Mouse (Mus musculus): ENCODE measurements at regions not wholly inside any gene's neighbourhood (a gene's known extent, or its start where the extent isn't known, plus 50 kb on each side); places are given as distances from the start of the nearest gene placed in this dataset.
A peak's percentile ranks its signal among the peaks of the same experiment; 100 is the strongest.

GRCm38 (mm10) chr6:51200837-51201236 is 231.6 kb upstream of the Nfe2l3 start:
- no peak for ATAC-seq (replicated peaks; ENCODE audit: low FRiP score, low read depth)
- no peak for DNase-seq (ENCODE audit: low spot score)
- WGBS, result 79% methylated on average over 14 of the region's 14 CpGs

DNA sequence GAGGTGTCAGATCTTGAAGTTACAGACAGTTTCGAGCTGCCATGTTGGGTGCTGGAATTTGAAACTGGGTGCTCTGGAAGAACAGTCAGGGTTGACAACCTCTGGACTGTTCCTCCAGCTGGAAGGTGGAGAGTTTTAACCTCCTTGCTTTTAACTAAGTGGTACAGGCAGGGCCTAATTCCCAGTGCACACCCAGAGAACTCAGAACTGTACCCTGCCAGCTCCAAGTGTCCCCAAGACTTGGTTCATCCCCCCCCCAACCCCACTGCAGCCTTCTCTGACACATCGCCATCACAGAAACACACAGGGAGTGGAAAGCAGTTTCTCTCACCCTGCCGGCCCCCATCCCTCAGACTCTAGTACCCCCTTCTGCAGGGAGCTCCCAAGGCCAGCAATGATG is 228.2 kb upstream of the Nfe2l3 start:
- H3K9ac ChIP-seq (ENCODE audit: low read depth, low read length), result no peak overlapping the region
- H3K4me2 ChIP-seq (ENCODE audit: low read length), result no peak overlapping the region
- no peaks in the 10 kb centered on the region for H3K36me3 ChIP-seq (ENCODE audit: insufficient read depth, low read length)
- no peak for TF ChIP-seq CTCF (IDR thresholded peaks at IDR 0.05; ENCODE audit: low read depth)
- no peak overlapping the region for H3K27ac ChIP-seq
- ATAC-seq (replicated peaks; ENCODE audit: low FRiP score, low read depth), result no peak
- 83% methylated on average over 3 of the region's 3 CpGs for WGBS
- no peak overlapping the region for H3K4me3 ChIP-seq (replicated peaks; ENCODE audit: low read depth, low read length)
- no peaks in the 10 kb centered on the region for H3K4me1 ChIP-seq (replicated peaks; ENCODE audit: insufficient read depth, low read length)
- DNase-seq (ENCODE audit: low spot score), result no peak
- no peaks in the 10 kb centered on the region for H3K9me3 ChIP-seq (replicated peaks; ENCODE audit: low read length)
- peaks cover 4% of the 10 kb centered on the region for H3K27me3 ChIP-seq (ENCODE audit: insufficient read depth, low read length)

More at GRCm38 (mm10) chr6:51200837-51201236, 231.6 kb upstream of the Nfe2l3 start:
- no peak overlapping the region for H3K27ac ChIP-seq
- no peaks in the 10 kb centered on the region for H3K4me1 ChIP-seq (replicated peaks; ENCODE audit: insufficient read depth, low read length)
- no peak overlapping the region for H3K9ac ChIP-seq (ENCODE audit: low read depth, low read length)
- peaks cover 4% of the 10 kb centered on the region; the same call in 1 of the 2 replicates for H3K27me3 ChIP-seq (ENCODE audit: insufficient read depth, low read length)
- H3K4me2 ChIP-seq (ENCODE audit: low read length), result no peak overlapping the region
- no peak for TF ChIP-seq CTCF (IDR thresholded peaks at IDR 0.05; ENCODE audit: low read depth)
- no peaks in the 10 kb centered on the region for H3K36me3 ChIP-seq (ENCODE audit: insufficient read depth, low read length)
- H3K9me3 ChIP-seq (replicated peaks; ENCODE audit: low read length), result no peaks in the 10 kb centered on the region
- H3K4me3 ChIP-seq (replicated peaks; ENCODE audit: low read depth, low read length), result no peak overlapping the region

DNA sequence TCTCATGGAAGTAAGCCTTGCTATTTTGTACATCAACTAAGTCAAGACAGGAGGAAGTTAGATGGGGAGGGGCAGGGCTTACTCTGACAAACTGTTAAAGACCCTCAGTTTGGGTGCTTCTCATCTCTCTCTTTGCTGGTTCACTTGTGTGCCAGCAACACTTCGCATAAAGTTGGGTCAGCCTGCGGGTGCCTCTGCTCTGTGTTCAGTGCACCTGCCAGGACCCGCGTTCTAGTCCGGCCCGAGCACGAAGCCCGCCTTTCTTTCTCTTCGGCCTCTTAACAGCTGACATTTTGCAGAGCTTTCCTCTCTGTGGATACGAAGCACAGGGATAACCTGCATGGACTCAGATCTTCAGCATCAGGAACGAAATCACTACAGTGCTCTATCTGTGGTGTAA is 227.1 kb upstream of the Nfe2l3 start:
- H3K27ac ChIP-seq, result no peak overlapping the region

GRCm38 (mm10) chr6:51206712-51207505 is 225.6 kb upstream of the Nfe2l3 start:
- peak; percentile 80 for TF ChIP-seq CTCF (IDR thresholded peaks at IDR 0.05; ENCODE audit: low read depth)
- no peaks in the 10 kb centered on the region for H3K36me3 ChIP-seq (ENCODE audit: insufficient read depth, low read length)
- no peak for ATAC-seq (replicated peaks; ENCODE audit: low FRiP score, low read depth)
- H3K4me3 ChIP-seq (replicated peaks; ENCODE audit: low read depth, low read length), result no peak overlapping the region
- H3K27ac ChIP-seq, result no peak overlapping the region
- no peak overlapping the region for H3K4me2 ChIP-seq (ENCODE audit: low read length)
- H3K4me1 ChIP-seq (replicated peaks; ENCODE audit: insufficient read depth, low read length), result no peaks in the 10 kb centered on the region
- peak; percentile 78 for DNase-seq (ENCODE audit: low spot score)
- no peak overlapping the region for H3K9ac ChIP-seq (ENCODE audit: low read depth, low read length)
- WGBS, result 10% methylated on average over 11 of the region's 11 CpGs
- H3K27me3 ChIP-seq (ENCODE audit: insufficient read depth, low read length), result peaks cover 4% of the 10 kb centered on the region
- no peaks in the 10 kb centered on the region for H3K9me3 ChIP-seq (replicated peaks; ENCODE audit: low read length)

More for the DNA sequence above, 227.1 kb upstream of the Nfe2l3 start:
- H3K9ac ChIP-seq (ENCODE audit: low read depth, low read length), result no peak overlapping the region
- no peak overlapping the region for H3K4me2 ChIP-seq (ENCODE audit: low read length)
- H3K9me3 ChIP-seq (replicated peaks; ENCODE audit: low read length), result no peaks in the 10 kb centered on the region
- no peak for TF ChIP-seq CTCF (IDR thresholded peaks at IDR 0.05; ENCODE audit: low read depth)
- ATAC-seq (replicated peaks; ENCODE audit: low FRiP score, low read depth) (no peak), DNase-seq (ENCODE audit: low spot score) (no peak)
- 87% methylated on average over 11 of the region's 11 CpGs for WGBS
- no peaks in the 10 kb centered on the region for H3K36me3 ChIP-seq (ENCODE audit: insufficient read depth, low read length)
- no peaks in the 10 kb centered on the region for H3K4me1 ChIP-seq (replicated peaks; ENCODE audit: insufficient read depth, low read length)
- H3K27me3 ChIP-seq (ENCODE audit: insufficient read depth, low read length), result peaks cover 4% of the 10 kb centered on the region
- no peak overlapping the region for H3K4me3 ChIP-seq (replicated peaks; ENCODE audit: low read depth, low read length)

- DNase-seq (ENCODE audit: low spot score), result peak; percentile 27
- no peak overlapping the region for H3K27ac ChIP-seq
- 8% methylated on average over 20 of the region's 21 CpGs for WGBS
- H3K9ac ChIP-seq (ENCODE audit: low read depth, low read length), result no peak overlapping the region
- H3K4me2 ChIP-seq (ENCODE audit: low read length), result peak overlapping the region; percentile 43
- H3K4me3 ChIP-seq (replicated peaks; ENCODE audit: low read depth, low read length), result no peak overlapping the region
- no peaks in the 10 kb centered on the region for H3K36me3 ChIP-seq (ENCODE audit: insufficient read depth, low read length)
- no peak for TF ChIP-seq CTCF (IDR thresholded peaks at IDR 0.05; ENCODE audit: low read depth)
- no peaks in the 10 kb centered on the region for H3K9me3 ChIP-seq (replicated peaks; ENCODE audit: low read length)
- H3K4me1 ChIP-seq (replicated peaks; ENCODE audit: insufficient read depth, low read length), result no peaks in the 10 kb centered on the region
- H3K27me3 ChIP-seq (ENCODE audit: insufficient read depth, low read length), result peaks cover 4% of the 10 kb centered on the region
- no peak for ATAC-seq (replicated peaks; ENCODE audit: low FRiP score, low read depth)
These were observed 224.7 kb upstream of the Nfe2l3 start for GRCm38 (mm10) chr6:51207587-51208361.

DNA sequence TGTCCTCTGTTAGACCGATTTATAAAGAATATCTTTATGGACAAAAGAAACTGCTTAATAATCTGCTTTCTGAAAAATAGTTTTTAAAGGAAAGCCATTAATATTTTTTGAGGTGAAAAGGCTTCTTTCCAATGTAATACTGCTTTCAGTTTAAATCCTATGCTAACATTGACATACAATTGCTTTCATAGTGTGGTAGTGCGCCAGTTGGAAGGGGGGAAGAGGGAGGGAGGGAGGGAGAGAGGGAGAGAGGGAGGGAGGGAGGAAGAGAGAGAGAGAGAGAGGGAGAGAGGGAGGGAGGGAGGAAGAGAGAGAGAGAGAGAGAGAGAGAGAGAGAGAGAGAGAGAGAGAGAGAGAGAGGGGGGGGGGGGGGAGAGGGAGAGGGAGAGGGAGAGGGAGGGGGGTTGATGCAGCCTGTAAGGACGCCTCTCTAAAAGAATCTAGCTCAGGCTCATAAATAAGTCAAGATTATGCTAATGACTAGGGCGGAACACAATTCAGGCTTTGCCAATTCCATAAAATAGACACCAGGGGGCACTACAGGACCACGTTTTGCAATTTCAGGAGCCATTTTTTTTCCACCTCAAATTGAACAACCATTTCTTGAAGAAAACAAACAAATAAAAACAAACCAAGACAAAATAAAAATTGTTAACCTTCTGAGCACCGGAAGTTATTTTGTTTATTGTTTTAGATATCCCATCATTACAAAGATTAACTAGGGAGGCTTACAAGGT is 223.6 kb upstream of the Nfe2l3 start:
- H3K27ac ChIP-seq, result no peak overlapping the region
- H3K4me2 ChIP-seq (ENCODE audit: low read length), result no peak overlapping the region
- H3K9ac ChIP-seq (ENCODE audit: low read depth, low read length), result no peak overlapping the region
- no peaks in the 10 kb centered on the region for H3K36me3 ChIP-seq (ENCODE audit: insufficient read depth, low read length)
- DNase-seq (ENCODE audit: low spot score) (peak; percentile 96), ATAC-seq (replicated peaks; ENCODE audit: low FRiP score, low read depth) (0 out of 2 replicates have a peak, but pooled peaks have one; percentile 55)
- H3K4me3 ChIP-seq (replicated peaks; ENCODE audit: low read depth, low read length), result no peak overlapping the region
- TF ChIP-seq CTCF (IDR thresholded peaks at IDR 0.05; ENCODE audit: low read depth), result peak; percentile 83
- no peaks in the 10 kb centered on the region for H3K9me3 ChIP-seq (replicated peaks; ENCODE audit: low read length)
- H3K4me1 ChIP-seq (replicated peaks; ENCODE audit: insufficient read depth, low read length), result no peaks in the 10 kb centered on the region
- WGBS, result 2% methylated on average over 6 of the region's 6 CpGs
- peaks cover 4% of the 10 kb centered on the region for H3K27me3 ChIP-seq (ENCODE audit: insufficient read depth, low read length)
